Mouse (Mus musculus): Measurements from ENCODE around the gene Aagab.

Aagab gene

GRCm38 (mm10) chr9:63606594-63606993 is 4.1 kb downstream of the Aagab start:
- peak; percentile 38 for DNase-seq (ENCODE audit: low read depth)

- DNase-seq (ENCODE audit: low read depth): no peak
Measured at GRCm38 (mm10) chr9:63608006-63608405, 5.5 kb downstream of the Aagab start.

GRCm38 (mm10) chr9:63609246-63609645 is 6.8 kb downstream of the Aagab start:
- no peak for DNase-seq (ENCODE audit: low read depth)

GRCm38 (mm10) chr9:63609776-63610175 is 7.3 kb downstream of the Aagab start:
- DNase-seq (ENCODE audit: low read depth): no peak

- no peak for DNase-seq (ENCODE audit: low read depth)
Measured at GRCm38 (mm10) chr9:63610231-63610630, 7.8 kb downstream of the Aagab start.

GRCm38 (mm10) chr9:63610841-63611366 is 8.4 kb downstream of the Aagab start:
- DNase-seq (ENCODE audit: low read depth): no peak

GRCm38 (mm10) chr9:63611967-63612366 is 9.5 kb downstream of the Aagab start:
- no peak for DNase-seq (ENCODE audit: low read depth)

- DNase-seq (ENCODE audit: low read depth): no peak
Measured at GRCm38 (mm10) chr9:63612565-63613515, 10.4 kb downstream of the Aagab start.

- DNase-seq (ENCODE audit: low read depth): no peak
Measured at GRCm38 (mm10) chr9:63613569-63613968, 11.1 kb downstream of the Aagab start.

- DNase-seq (ENCODE audit: low read depth): no peak
Measured at GRCm38 (mm10) chr9:63614018-63614985, 11.8 kb downstream of the Aagab start.

GRCm38 (mm10) chr9:63617967-63618366 is 15.5 kb downstream of the Aagab start:
- DNase-seq (ENCODE audit: low read depth): no peak

- DNase-seq (ENCODE audit: low read depth): no peak
Measured at GRCm38 (mm10) chr9:63623895-63624569, 21.6 kb downstream of the Aagab start.

- no peak for DNase-seq (ENCODE audit: low read depth)
Measured at GRCm38 (mm10) chr9:63625090-63625756, 22.8 kb downstream of the Aagab start.

- no peak for DNase-seq (ENCODE audit: low read depth)
Measured at GRCm38 (mm10) chr9:63632045-63632444, 29.6 kb downstream of the Aagab start.

GRCm38 (mm10) chr9:63632924-63633323 is 30.5 kb downstream of the Aagab start:
- DNase-seq (ENCODE audit: low read depth): no peak

- no peak for DNase-seq (ENCODE audit: low read depth)
Measured at GRCm38 (mm10) chr9:63633334-63633733, 30.9 kb downstream of the Aagab start.

- no peak for DNase-seq (ENCODE audit: low read depth)
Measured at GRCm38 (mm10) chr9:63636113-63636512, 33.7 kb downstream of the Aagab start.

- DNase-seq (ENCODE audit: low read depth): no peak
Measured at GRCm38 (mm10) chr9:63641983-63642646, 39.7 kb downstream of the Aagab start.

- DNase-seq (ENCODE audit: low read depth): no peak
Measured at GRCm38 (mm10) chr9:63644011-63644410, 41.6 kb downstream of the Aagab start.

GRCm38 (mm10) chr9:63645084-63645483 is 42.6 kb downstream of the Aagab start:
- no peak for DNase-seq (ENCODE audit: low read depth)

Data from naive thymus-derived CD4-positive, alpha-beta T cell, adult 2 months (primary cell).